Mouse (Mus musculus) forebrain, embryonic 16.5 days (tissue): ENCODE measurements around the gene Gm20388. TPM values are rescaled to one million over a fixed set of nuclear protein-coding genes. Genes with fewer than 3 reads are reported as not detected.

Experiments
- ATAC-seq: fragments of 200-750 bp; cut with Nextera tagmentation; 2 replicates; pipeline ENCODE4 v1.8.0; 2017; ENCODE audit warnings: mild to moderate bottlenecking, moderate library complexity
- H3K27ac ChIP-seq: fragments of 300-500 bp; sonication (generic); 2 replicates; pipeline ENCODE4 v1.5.1; 2014; ENCODE audit warnings: low read length, control low read depth
- H3K27me3 ChIP-seq: fragments of 300-500 bp; sonication (generic); replicated peaks from 2 replicates; pipeline ENCODE4 v1.6.1; 2014; ENCODE audit warnings: low read length; ENCODE audit not compliant: control insufficient read depth, insufficient read depth
- H3K36me3 ChIP-seq: fragments of 300-500 bp; sonication (generic); 2 replicates; pipeline ENCODE4 v1.6.1; 2014; ENCODE audit not compliant: control insufficient read depth, insufficient read depth
- H3K4me1 ChIP-seq: fragments of 300-500 bp; sonication (generic); replicated peaks from 2 replicates; pipeline ENCODE4 v1.6.1; 2014; ENCODE audit warnings: low read length; ENCODE audit not compliant: control insufficient read depth, insufficient read depth
- H3K4me2 ChIP-seq: fragments of 300-500 bp; sonication (generic); 2 replicates; pipeline ENCODE4 v1.6.1; 2014; ENCODE audit warnings: mild to moderate bottlenecking, low read length, control low read depth
- H3K4me3 ChIP-seq: fragments of 300-500 bp; sonication (generic); replicated peaks from 2 replicates; pipeline ENCODE4 v1.5.1; 2014; ENCODE audit warnings: mild to moderate bottlenecking, low read length, control low read depth
- H3K9ac ChIP-seq: fragments of 300-500 bp; sonication (generic); replicated peaks from 2 replicates; pipeline ENCODE4 v1.6.1; 2014; ENCODE audit warnings: low read depth, low read length, control low read depth
- H3K9me3 ChIP-seq: fragments of 300-500 bp; sonication (generic); 2 replicates; pipeline ENCODE4 v1.6.1; 2016; ENCODE audit warnings: low read length; ENCODE audit not compliant: control insufficient read depth
- WGBS: fragments of 180-500 bp; shearing (Covaris S2); extraction: QIAGEN DNeasy Blood & Tissue Kit; methylation state at CpG from one replicate; pipeline ENCODE4 v1.1.7; 2014; 5-methylcytosine and 5-hydroxymethylcytosine counted together
- polyA plus RNA-seq: library from polyadenylated mRNA; unstranded; fragments of >200 nt; fragmentation: Nextera tagmentation; extraction: Ambion mirVana; gene quantifications from 2 replicates; pipeline ENCODE4 v1.2.1, GENCODE M21; 2015

The Gm20388 gene
- polyA plus RNA-seq, 1 experiment from 2014 or later = 4.7 TPM

DNA sequence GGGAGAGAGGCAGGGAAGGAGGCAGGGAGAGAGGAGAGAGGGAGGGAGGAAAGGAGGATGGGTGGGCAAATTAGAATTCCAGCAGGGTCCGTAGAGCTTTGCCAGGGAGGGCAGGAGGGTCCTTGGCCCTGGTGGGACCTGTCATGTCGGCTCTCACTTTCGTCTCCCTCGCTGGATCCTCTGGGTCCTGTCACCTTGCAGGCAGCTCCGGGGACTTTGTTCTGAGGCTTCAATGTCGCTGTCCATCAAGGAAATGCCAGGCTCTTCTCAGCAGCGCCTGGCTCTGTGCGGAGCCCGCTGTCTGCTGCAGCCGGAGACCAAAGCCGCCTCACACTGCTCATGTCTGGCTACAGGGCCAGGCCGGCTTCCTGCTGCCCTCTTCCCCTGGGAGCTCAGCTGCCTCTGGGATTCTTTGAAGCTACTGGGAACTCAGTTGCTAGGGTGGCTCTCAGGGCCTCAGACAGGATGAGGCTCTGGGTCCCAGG lies 896.2 kb downstream of the Gm20388 start:
- H3K36me3 ChIP-seq = no peaks in the 10 kb centered on the region
- 77% methylated on average over 12 of the region's 12 CpGs for WGBS
- H3K4me2 ChIP-seq = no peak overlapping the region
- no peak overlapping the region for H3K4me3 ChIP-seq
- no peak overlapping the region for H3K27ac ChIP-seq
- no peak for ATAC-seq
- no peaks in the 10 kb centered on the region for H3K9me3 ChIP-seq
- no peaks in the 10 kb centered on the region for H3K27me3 ChIP-seq
- no peak overlapping the region for H3K9ac ChIP-seq
- H3K4me1 ChIP-seq = no peaks in the 10 kb centered on the region

- H3K4me1 ChIP-seq = no peaks in the 10 kb centered on the region
- no peak overlapping the region for H3K4me3 ChIP-seq
- H3K9me3 ChIP-seq = no peaks in the 10 kb centered on the region
- H3K9ac ChIP-seq = no peak overlapping the region
- no peak for ATAC-seq
- H3K36me3 ChIP-seq = no peaks in the 10 kb centered on the region
- no peaks in the 10 kb centered on the region for H3K27me3 ChIP-seq
- 53% methylated on average over 6 of the region's 6 CpGs for WGBS
- H3K4me2 ChIP-seq = no peak overlapping the region
- H3K27ac ChIP-seq = no peak overlapping the region
Measured at GRCm38 (mm10) chr8:120807719-120808118, 897.1 kb downstream of the Gm20388 start.

DNA sequence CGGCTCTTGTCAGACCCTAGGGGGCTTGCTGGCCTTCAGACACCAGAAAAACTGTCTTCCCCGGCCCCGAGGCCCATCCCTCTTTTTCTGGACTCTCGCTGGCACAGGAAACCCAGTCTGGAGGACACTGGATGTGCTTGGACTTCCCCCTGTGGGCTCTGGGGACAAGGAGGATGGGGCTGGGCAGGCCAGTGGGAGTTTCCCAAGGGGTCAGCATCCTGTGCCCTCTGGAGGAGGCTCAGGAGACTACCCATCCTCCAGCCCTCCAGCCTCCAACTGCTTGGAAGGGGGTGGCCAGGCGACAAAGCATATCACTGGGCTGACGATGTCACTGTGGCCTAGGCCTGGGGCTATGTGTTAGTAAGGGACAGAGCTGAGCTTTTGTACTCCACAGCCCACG lies 898.4 kb downstream of the Gm20388 start:
- ATAC-seq = no peak
- Histone ChIP-seq H3K4me1 (no peaks in the 10 kb centered on the region), H3K27me3 (no peaks in the 10 kb centered on the region), H3K9me3 (no peaks in the 10 kb centered on the region), H3K9ac (no peak overlapping the region), H3K27ac (no peak overlapping the region), H3K4me3 (no peak overlapping the region), H3K36me3 (no peaks in the 10 kb centered on the region), H3K4me2 (no peak overlapping the region)
- 65% methylated on average over 7 of the region's 7 CpGs for WGBS

DNA sequence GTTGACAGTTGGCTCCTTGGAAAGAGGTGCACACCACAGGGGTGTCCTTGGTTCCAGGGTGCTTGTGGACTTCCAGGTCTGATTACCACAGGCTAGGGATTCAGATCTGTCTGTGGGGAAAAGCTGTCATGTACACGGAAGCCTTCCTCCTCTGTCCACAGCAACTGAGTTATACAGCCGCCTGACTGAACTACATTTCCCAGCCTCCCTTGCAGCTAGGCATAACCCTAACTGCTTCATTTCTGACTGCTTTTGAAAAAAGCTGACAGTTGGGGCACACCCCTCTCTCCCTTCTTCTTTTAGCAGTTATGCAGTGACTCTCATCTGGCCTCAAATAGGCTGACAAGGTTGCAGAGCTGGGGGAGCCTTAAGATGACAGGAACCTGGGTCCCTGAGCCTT lies 901.3 kb downstream of the Gm20388 start:
- no peaks in the 10 kb centered on the region for H3K4me1 ChIP-seq
- H3K4me3 ChIP-seq = no peak overlapping the region
- 90% methylated on average over 2 of the region's 2 CpGs for WGBS
- ATAC-seq = no peak
- no peaks in the 10 kb centered on the region for H3K27me3 ChIP-seq
- H3K36me3 ChIP-seq = no peaks in the 10 kb centered on the region
- H3K9ac ChIP-seq = no peak overlapping the region
- no peak overlapping the region for H3K27ac ChIP-seq
- no peak overlapping the region for H3K4me2 ChIP-seq
- H3K9me3 ChIP-seq = no peaks in the 10 kb centered on the region

DNA sequence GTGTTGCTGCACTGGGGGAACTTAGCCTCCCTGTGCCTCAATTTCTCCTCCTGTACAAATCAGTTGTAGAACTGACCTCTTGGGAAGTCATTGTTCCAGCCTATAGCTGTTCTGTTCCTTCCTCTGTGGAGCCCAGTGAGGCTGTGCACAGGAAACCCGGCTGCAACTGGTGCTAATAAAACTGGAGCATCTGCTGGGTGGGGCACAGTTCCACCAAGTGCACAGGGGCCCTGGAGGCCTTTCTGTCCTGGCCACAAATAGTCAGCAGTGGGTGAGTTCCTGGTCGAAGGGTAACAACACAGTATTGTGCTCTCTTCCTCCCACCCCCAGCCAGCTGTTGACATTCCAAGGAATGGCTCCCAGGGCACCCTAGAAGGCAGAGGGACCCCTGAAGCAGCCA lies 902.4 kb downstream of the Gm20388 start:
- no peaks in the 10 kb centered on the region for H3K27me3 ChIP-seq
- H3K36me3 ChIP-seq = no peaks in the 10 kb centered on the region
- H3K4me3 ChIP-seq = no peak overlapping the region
- no peak overlapping the region for H3K27ac ChIP-seq
- 64% methylated on average over 2 of the region's 2 CpGs for WGBS
- H3K9me3 ChIP-seq = no peaks in the 10 kb centered on the region
- H3K4me2 ChIP-seq = no peak overlapping the region
- no peaks in the 10 kb centered on the region for H3K4me1 ChIP-seq
- ATAC-seq = no peak
- no peak overlapping the region for H3K9ac ChIP-seq

- 79% methylated on average over 7 of the region's 7 CpGs for WGBS
- Histone ChIP-seq H3K27ac (no peak overlapping the region), H3K27me3 (no peaks in the 10 kb centered on the region), H3K36me3 (no peaks in the 10 kb centered on the region), H3K9me3 (no peaks in the 10 kb centered on the region), H3K4me2 (no peak overlapping the region), H3K4me1 (no peaks in the 10 kb centered on the region), H3K4me3 (no peak overlapping the region), H3K9ac (no peak overlapping the region)
- no peak for ATAC-seq
Measured at GRCm38 (mm10) chr8:120813839-120814238, 903.2 kb downstream of the Gm20388 start.

DNA sequence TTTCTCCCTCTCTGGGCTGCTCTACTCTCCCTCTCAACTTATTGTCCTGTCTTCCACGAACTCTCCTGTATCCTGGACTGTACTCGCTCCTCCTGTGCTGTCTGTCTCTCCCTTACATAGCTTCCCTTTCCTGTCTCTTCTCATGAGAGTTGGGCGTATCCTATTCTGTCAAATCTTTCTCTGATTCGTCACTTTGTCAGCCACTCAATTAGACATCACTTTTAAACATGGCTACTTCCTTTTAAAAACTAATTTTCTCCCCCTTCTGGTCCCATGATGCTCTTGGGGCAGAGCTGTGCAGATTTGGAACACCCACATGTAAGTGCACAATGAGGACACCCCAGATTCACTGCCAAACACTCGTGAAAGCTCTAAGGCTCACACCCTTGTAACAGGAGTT lies 905.7 kb downstream of the Gm20388 start:
- no peak for ATAC-seq
- Histone ChIP-seq H3K36me3 (no peaks in the 10 kb centered on the region), H3K9ac (no peak overlapping the region), H3K4me2 (no peak overlapping the region), H3K4me3 (no peak overlapping the region), H3K27me3 (no peaks in the 10 kb centered on the region), H3K4me1 (no peaks in the 10 kb centered on the region), H3K27ac (no peak overlapping the region), H3K9me3 (no peaks in the 10 kb centered on the region)
- WGBS = 82% methylated on average over 5 of the region's 5 CpGs

DNA sequence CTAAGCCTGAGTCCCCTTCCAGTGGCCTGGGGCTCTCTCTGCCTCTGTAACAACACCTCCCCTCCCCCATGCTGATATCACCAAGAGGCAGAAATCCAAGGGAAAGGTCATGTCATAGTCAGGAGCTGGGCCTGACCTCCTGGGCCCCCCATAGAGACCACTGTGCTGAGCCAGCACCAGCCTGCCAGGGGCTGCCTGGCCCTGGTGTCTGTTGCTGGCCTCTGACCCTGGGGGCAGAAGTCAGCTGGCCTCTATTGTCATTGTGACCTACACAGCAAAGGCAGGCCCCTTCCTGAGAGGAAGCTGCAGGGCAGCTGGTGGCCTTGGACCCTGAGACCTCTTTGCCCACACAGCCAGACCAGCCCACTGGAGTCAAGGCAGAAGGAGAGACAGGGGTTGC lies 909.3 kb downstream of the Gm20388 start:
- Histone ChIP-seq H3K27me3 (no peaks in the 10 kb centered on the region), H3K27ac (no peak overlapping the region), H3K4me2 (no peak overlapping the region), H3K9ac (no peak overlapping the region), H3K9me3 (no peaks in the 10 kb centered on the region), H3K4me1 (no peaks in the 10 kb centered on the region), H3K36me3 (no peaks in the 10 kb centered on the region), H3K4me3 (no peak overlapping the region)
- ATAC-seq = no peak

GRCm38 (mm10) chr8:120821399-120822170 lies 910.9 kb downstream of the Gm20388 start:
- Histone ChIP-seq H3K9ac (no peak overlapping the region), H3K4me1 (no peaks in the 10 kb centered on the region), H3K4me3 (no peak overlapping the region), H3K36me3 (no peaks in the 10 kb centered on the region), H3K4me2 (no peak overlapping the region), H3K27me3 (no peaks in the 10 kb centered on the region), H3K27ac (no peak overlapping the region), H3K9me3 (no peaks in the 10 kb centered on the region)
- 41% methylated on average over 9 of the region's 9 CpGs for WGBS
- no peak for ATAC-seq

GRCm38 (mm10) chr8:120823331-120823730 lies 912.7 kb downstream of the Gm20388 start:
- no peak overlapping the region for H3K4me2 ChIP-seq
- no peak overlapping the region for H3K27ac ChIP-seq
- no peak overlapping the region for H3K4me3 ChIP-seq
- H3K9ac ChIP-seq = no peak overlapping the region
- no peaks in the 10 kb centered on the region for H3K9me3 ChIP-seq
- WGBS = 45% methylated on average over 6 of the region's 6 CpGs
- no peaks in the 10 kb centered on the region for H3K27me3 ChIP-seq
- H3K4me1 ChIP-seq = no peaks in the 10 kb centered on the region
- no peaks in the 10 kb centered on the region for H3K36me3 ChIP-seq
- ATAC-seq = no peak
